In genomic region chr7:132393014-132393406, GRCm38 (mm10) we compare ENCODE assay signal across 28 mouse cellular contexts.
"Had no signal": no experiment of that assay in that cellular context is flagged by ENCODE, and none has a peak within 500 bp of the region (broad histone marks: within the 10 kb centered on the region; RNA-seq: fewer than 3 reads in every experiment).

No protein-coding gene starts in this region.

- H3K27ac ChIP-seq: limb, embryonic 10.5 days; limb, embryonic 12.5 days; limb, embryonic 13.5 days; limb, embryonic 15.5 days; liver, embryonic 12.5 days; liver, embryonic 13.5 days; liver, embryonic 14.5 days; liver, embryonic 15.5 days; lung, embryonic 15.5 days; macrophage; midbrain, embryonic 10.5 days; midbrain, embryonic 12.5 days; midbrain, embryonic 13.5 days; midbrain, embryonic 15.5 days; neural tube, embryonic 12.5 days had no signal

- H3K36me3 ChIP-seq: limb, embryonic 10.5 days; limb, embryonic 12.5 days; limb, embryonic 13.5 days; limb, embryonic 15.5 days; liver, embryonic 12.5 days; liver, embryonic 13.5 days; liver, embryonic 15.5 days; lung, embryonic 15.5 days; midbrain, embryonic 10.5 days; midbrain, embryonic 12.5 days; midbrain, embryonic 13.5 days; midbrain, embryonic 15.5 days; neural tube, embryonic 12.5 days had no signal

- H3K9me3 ChIP-seq: limb, embryonic 10.5 days; limb, embryonic 12.5 days; limb, embryonic 15.5 days; liver, embryonic 12.5 days; liver, embryonic 13.5 days; liver, embryonic 15.5 days; lung, embryonic 15.5 days; megakaryocyte, embryonic 14.5 days; midbrain, embryonic 10.5 days; midbrain, embryonic 12.5 days; midbrain, embryonic 15.5 days; neural tube, embryonic 12.5 days had no signal

- DNase-seq: left cerebral cortex, postnatal 4 days; liver; liver, embryonic 13.5 days; liver, postnatal 0 days; lung, adult 18-20 months; lung, adult 2 months; lung, embryonic 14.5 days; lung, postnatal 10 days; lung, postnatal 14 days; lung, postnatal 36 days; lung, postnatal 4 days; midbrain, embryonic 14.5 days had no signal

- H3K4me3 ChIP-seq: limb, embryonic 10.5 days; limb, embryonic 12.5 days; limb, embryonic 13.5 days; limb, embryonic 15.5 days; liver, embryonic 12.5 days; liver, embryonic 13.5 days; liver, embryonic 15.5 days; lung, embryonic 15.5 days; megakaryocyte, embryonic 14.5 days; midbrain, embryonic 10.5 days; midbrain, embryonic 12.5 days; midbrain, embryonic 13.5 days; midbrain, embryonic 15.5 days; myocyte; neural tube, embryonic 12.5 days had no signal

- H3K4me1 ChIP-seq: midbrain, embryonic 15.5 days; neural tube, embryonic 12.5 days had no signal

- H3K27me3 ChIP-seq: limb, embryonic 12.5 days; limb, embryonic 13.5 days; limb, embryonic 15.5 days; liver, embryonic 13.5 days; liver, embryonic 15.5 days; lung, embryonic 15.5 days; midbrain, embryonic 12.5 days; midbrain, embryonic 13.5 days; neural tube, embryonic 12.5 days had no signal

- H3K9ac ChIP-seq: limb, embryonic 12.5 days; limb, embryonic 13.5 days; limb, embryonic 15.5 days; liver, embryonic 12.5 days; liver, embryonic 13.5 days; liver, embryonic 14.5 days; liver, embryonic 15.5 days; liver, postnatal 0 days; lung, embryonic 14.5 days; lung, embryonic 15.5 days; midbrain, embryonic 12.5 days; midbrain, embryonic 13.5 days; midbrain, embryonic 15.5 days; neural tube, embryonic 12.5 days had no signal
